Mouse (Mus musculus) CH12.LX (cell line): ENCODE results near the gene Wdr47.

Experiments
- MEF2A ChIP-seq: IDR thresholded peaks from 2 replicates; pipeline ENCODE4 v1.6.1; 2014; ENCODE audit warnings: low read depth, mild to moderate bottlenecking, inconsistent platforms, low read length, improper control_type of control experiment, borderline replicate concordance
- TCF12 ChIP-seq: IDR thresholded peaks from 2 replicates; pipeline ENCODE4 v1.6.1; 2014; ENCODE audit warnings: low read depth, mild to moderate bottlenecking, inconsistent platforms, low read length, improper control_type of control experiment

- TF ChIP-seq TCF12, result no peak
- TF ChIP-seq MEF2A, result no peak
Observed at GRCm38 (mm10) chr3:108574018-108574417, 17.1 kb upstream of the Wdr47 start.
